Mouse (Mus musculus): Measurements from ENCODE around the gene 2210407C18Rik. TPM values are rescaled to one million over a fixed set of nuclear protein-coding genes. Genes with fewer than 3 reads are reported as not detected.

Gene 2210407C18Rik
- polyA plus RNA-seq (2016; fragmentation: Nextera tagmentation; extraction: Ambion mirVana), result not detected in 2 replicates

DNA sequence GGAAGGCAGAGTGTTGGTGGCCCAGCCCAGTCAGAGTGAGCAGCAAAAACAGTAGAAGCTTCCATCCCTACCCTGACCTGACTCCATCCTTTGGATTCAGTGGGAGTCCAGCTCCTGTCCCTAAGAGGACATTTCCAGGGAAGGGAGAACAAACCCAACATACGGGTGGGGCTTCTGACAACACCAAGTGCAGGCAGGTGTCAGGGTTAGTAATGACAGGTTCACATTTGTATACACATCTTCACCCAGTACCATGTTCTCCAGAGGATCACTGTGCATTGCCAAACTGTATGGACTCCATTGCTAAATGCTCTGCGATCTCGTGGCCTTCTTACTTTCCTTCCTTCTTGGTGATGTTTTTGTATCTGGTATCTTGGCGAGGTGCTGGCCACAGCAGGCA lies at the start of gene 2210407C18Rik:
Gene 2210407C18Rik (minus strand): TSS at position 101 of the 400 bp plus-strand sequence.
- Histone ChIP-seq H3K27ac (no peak within 1 kb of the TSS), H3K4me1 (no peaks in the 10 kb centered on the region), H3K4me3 (replicated peaks) (no peak within 1 kb of the TSS), H3K27me3 (0 out of 2 replicates have a peak, but pooled peaks cover 5% of the 10 kb centered on the region), H3K9me3 (no peaks in the 10 kb centered on the region), H3K36me3 (replicated peaks) (no peaks in the 10 kb centered on the region), H3K9ac (no peak within 1 kb of the TSS), H3K4me2 (no peak within 1 kb of the TSS)
- no peak for ATAC-seq (ENCODE audit: low FRiP score)
- 91% methylated on average over 4 of the region's 4 CpGs for WGBS

DNA sequence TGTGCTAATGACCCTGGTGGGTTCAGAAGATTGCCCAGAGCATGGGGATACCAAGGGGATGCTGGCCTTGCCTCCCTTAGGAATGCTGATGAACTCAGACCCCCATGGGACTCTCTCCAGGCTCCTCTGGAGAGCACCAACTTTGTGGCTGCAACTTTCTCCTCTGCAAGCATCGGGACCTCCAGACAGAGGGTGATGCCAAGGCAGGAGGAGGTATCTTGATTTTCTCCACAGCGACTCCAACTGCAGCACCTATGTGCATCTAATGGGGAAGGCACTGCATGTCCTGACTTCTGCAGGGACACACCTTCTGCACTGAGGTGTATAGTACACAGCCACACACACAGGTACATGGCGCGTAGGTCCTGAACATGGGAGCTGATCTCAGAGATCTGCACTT lies 42.7 kb upstream of the 2210407C18Rik start, which contains the start of gene Olfr322:
Gene Olfr322 (plus strand): TSS at position 187 of the 400 bp plus-strand sequence.
- 90% methylated on average over 4 of the region's 4 CpGs for WGBS
- H3K27me3 ChIP-seq, result no peaks in the 10 kb centered on the region
- H3K4me1 ChIP-seq, result no peaks in the 10 kb centered on the region
- H3K36me3 ChIP-seq (replicated peaks), result no peaks in the 10 kb centered on the region
- no peak within 1 kb of the TSS for H3K27ac ChIP-seq
- H3K4me2 ChIP-seq, result no peak within 1 kb of the TSS
- ATAC-seq (ENCODE audit: low FRiP score), result no peak
- H3K9me3 ChIP-seq, result no peaks in the 10 kb centered on the region
- H3K4me3 ChIP-seq (replicated peaks), result no peak within 1 kb of the TSS
- no peak within 1 kb of the TSS for H3K9ac ChIP-seq

DNA sequence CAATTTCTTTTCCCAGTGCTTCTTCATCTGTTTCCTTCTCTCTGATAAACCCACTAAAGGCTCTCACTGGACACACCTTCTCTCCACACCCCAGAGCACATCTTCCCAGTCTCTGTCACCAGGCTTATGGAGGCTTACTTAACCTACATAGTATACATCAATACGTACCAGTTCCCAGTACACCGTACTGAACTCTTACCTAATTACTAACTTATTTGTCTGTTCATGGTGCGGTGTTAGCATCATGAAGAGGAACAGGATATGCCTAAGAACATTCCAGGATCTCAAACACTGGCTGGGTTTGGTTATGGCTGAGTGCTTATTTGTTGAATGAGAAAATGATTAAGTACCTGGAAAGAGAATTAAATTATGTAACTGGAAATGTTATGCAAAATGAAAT lies 39.3 kb upstream of the 2210407C18Rik start:
- no peak overlapping the region for H3K27ac ChIP-seq
- WGBS, result 91% methylated on average over 3 of the region's 3 CpGs
- no peak overlapping the region for H3K9ac ChIP-seq

DNA sequence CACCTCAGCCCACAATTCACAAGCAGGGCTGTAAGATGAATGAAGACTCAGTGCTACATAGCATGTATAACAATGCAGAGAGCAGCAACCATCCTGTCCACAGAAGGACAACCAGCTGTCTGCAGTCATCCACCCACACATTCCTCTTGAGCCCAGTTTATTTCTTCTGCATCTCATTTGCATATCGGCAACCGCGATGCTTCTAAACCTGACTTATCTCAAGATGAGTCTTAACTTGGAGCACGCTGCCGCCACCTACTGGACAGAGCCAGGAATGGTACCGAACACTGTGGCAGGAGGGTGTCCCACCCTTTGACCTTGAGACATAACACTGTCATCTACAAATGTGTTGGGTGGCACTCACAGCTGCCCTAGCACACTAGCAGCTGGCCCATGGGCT lies 27.5 kb upstream of the 2210407C18Rik start:
- no peak for ATAC-seq (ENCODE audit: low FRiP score)
- Histone ChIP-seq H3K4me3 (replicated peaks) (no peak overlapping the region), H3K36me3 (replicated peaks) (no peaks in the 10 kb centered on the region), H3K4me1 (peaks cover 10% of the 10 kb centered on the region), H3K27me3 (peaks cover 32% of the 10 kb centered on the region), H3K9me3 (no peaks in the 10 kb centered on the region), H3K27ac (no peak overlapping the region), H3K4me2 (no peak overlapping the region), H3K9ac (no peak overlapping the region)
- 40% methylated on average over 6 of the region's 6 CpGs for WGBS

More for the DNA sequence above, 39.3 kb upstream of the 2210407C18Rik start:
- no peaks in the 10 kb centered on the region for H3K36me3 ChIP-seq (replicated peaks)
- H3K27me3 ChIP-seq, result no peaks in the 10 kb centered on the region
- H3K9me3 ChIP-seq, result no peaks in the 10 kb centered on the region
- no peak overlapping the region for H3K4me2 ChIP-seq
- no peak for ATAC-seq (ENCODE audit: low FRiP score)
- H3K4me3 ChIP-seq (replicated peaks), result no peak overlapping the region
- no peaks in the 10 kb centered on the region for H3K4me1 ChIP-seq

DNA sequence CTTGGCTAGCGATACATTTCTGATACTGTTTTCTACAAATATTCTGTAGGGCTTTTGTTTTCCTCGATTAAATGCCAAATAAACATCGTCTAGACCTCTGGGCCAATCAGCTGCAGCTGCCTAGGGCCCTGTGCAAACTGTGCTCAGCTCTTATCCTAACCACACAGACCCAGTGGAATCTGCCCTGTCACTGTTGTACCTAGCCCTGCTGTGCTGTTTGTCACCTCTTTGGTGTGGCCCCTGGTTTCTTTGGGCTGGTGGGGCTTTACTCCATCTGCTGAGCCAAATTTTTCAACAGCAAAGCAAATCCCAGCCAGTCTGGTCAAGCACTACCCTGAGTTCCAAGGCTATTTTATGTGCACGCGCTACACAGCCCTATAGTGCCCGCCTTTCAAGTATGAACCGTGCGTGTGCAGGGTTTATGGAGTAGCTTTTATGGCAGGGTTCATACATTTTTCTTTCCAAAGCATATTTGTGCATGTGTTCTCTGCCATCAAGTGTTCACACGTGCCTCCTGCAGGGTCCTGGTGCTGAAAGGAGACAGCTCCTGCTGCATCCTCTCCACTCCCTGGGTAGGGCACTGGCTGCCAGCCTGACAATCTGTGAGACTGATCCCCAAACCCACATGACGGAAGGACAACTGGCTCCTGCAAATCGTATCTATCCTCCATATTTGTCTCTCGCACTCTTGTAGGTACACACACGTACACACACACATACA lies 25.9 kb upstream of the 2210407C18Rik start:
- Histone ChIP-seq H3K27ac (no peak overlapping the region), H3K4me1 (peaks cover 10% of the 10 kb centered on the region), H3K27me3 (peaks cover 34% of the 10 kb centered on the region), H3K9me3 (no peaks in the 10 kb centered on the region), H3K4me2 (no peak overlapping the region), H3K9ac (no peak overlapping the region), H3K4me3 (replicated peaks) (no peak overlapping the region), H3K36me3 (replicated peaks) (no peaks in the 10 kb centered on the region)
- no peak for ATAC-seq (ENCODE audit: low FRiP score)
- WGBS, result 87% methylated on average over 13 of the region's 13 CpGs

DNA sequence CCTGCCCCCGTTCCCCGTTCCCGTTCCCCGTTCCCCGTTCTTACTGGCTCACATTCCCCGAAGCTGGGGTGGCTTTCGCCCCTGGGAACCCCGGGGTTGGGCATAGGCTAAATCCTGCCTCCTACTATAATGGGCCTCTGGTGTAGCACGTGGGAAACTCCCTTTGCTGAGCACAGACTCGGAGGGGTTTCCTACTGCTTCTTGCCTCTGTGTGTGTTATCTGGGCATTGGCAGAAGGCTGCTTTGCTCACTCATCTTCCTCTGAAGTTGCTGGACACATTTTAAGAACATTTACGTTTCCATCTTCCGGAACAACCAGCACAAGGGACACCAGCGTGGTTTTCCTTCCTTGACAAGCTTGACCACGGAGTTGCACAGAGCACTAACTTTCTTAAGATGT lies 25.2 kb upstream of the 2210407C18Rik start:
- H3K27me3 ChIP-seq, result peaks cover 34% of the 10 kb centered on the region
- 26% methylated on average over 14 of the region's 14 CpGs for WGBS
- peak overlapping the region; percentile 42 for H3K4me3 ChIP-seq (replicated peaks)
- H3K27ac ChIP-seq, result no peak overlapping the region
- H3K9me3 ChIP-seq, result no peaks in the 10 kb centered on the region
- H3K4me2 ChIP-seq, result peak overlapping the region; percentile 73
- no peak for ATAC-seq (ENCODE audit: low FRiP score)
- peaks cover 10% of the 10 kb centered on the region for H3K4me1 ChIP-seq
- peak overlapping the region; percentile 52; the same call in 1 of the 2 replicates for H3K9ac ChIP-seq
- H3K36me3 ChIP-seq (replicated peaks), result no peaks in the 10 kb centered on the region

DNA sequence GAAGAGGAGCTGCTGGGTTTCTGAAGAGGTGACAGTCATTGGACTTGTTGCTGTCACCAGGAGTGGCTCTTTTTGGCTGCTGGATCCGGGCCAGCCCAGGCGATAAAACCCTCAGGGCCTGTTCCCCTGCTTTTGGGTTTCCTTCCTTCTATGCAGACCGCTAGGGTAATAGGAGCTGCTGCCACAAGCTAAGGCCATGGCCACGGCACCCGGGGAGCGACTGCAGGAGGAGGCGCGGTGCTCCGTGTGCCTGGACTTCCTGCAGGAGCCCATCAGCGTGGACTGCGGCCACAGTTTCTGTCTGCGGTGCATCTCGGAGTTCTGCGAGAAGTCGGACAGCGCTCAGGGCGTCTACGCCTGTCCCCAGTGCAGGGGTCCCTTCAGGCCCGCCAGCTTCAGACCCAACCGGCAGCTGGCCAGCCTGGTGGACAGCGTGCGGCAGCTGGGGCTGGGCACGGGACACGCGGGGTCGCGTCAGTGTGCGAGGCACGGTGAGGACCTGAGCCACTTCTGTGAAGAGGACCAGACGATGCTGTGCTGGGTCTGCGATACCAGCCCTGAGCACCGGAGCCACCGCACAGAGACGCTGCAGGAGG lies 24.5 kb upstream of the 2210407C18Rik start, which contains the start of gene Trim58:
Gene Trim58 (plus strand): TSS at position 194 of the 596 bp plus-strand sequence.
- peak within 1 kb of the TSS; percentile 73 for H3K4me2 ChIP-seq

DNA sequence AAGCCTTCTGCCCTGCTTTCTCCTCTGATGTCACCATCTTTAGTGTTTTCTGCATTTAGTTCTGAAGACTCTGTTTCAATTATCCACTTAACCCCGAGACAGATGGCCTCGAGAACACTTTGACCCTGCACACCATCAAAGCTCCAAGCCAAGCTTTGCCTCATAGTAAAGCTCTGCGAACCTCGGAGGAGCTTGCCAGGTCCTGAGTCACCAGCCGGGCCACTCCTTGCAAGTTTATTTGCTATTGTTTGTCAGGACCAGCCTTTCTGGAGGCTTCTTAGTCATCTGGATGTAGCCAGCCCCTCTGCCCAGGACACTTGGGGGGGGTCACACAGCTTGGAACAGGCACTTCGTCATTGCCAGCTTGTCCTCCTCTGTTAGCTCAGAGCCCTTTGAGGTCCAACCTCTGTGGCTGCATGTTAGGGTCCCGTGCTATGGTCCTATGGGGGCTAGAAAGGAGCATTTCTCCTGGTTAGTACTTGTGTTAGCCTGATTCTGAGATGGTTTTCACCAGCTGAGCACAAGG lies 22.4 kb upstream of the 2210407C18Rik start:
- H3K27ac ChIP-seq, result no peak overlapping the region
- 71% methylated on average over 7 of the region's 7 CpGs for WGBS
- no peak overlapping the region for H3K4me3 ChIP-seq (replicated peaks)
- no peak overlapping the region for H3K9ac ChIP-seq
- no peaks in the 10 kb centered on the region for H3K9me3 ChIP-seq
- H3K4me2 ChIP-seq, result no peak overlapping the region
- no peaks in the 10 kb centered on the region for H3K36me3 ChIP-seq (replicated peaks)
- H3K27me3 ChIP-seq, result peaks cover 34% of the 10 kb centered on the region
- ATAC-seq (ENCODE audit: low FRiP score), result no peak
- peaks cover 10% of the 10 kb centered on the region for H3K4me1 ChIP-seq

More for the DNA sequence above, 24.5 kb upstream of the 2210407C18Rik start, which contains the start of gene Trim58:
- ATAC-seq (ENCODE audit: low FRiP score), result no peak
- 3% methylated on average over 34 of the region's 34 CpGs for WGBS
- H3K9ac ChIP-seq, result peak within 1 kb of the TSS; percentile 52
- no peaks in the 10 kb centered on the region for H3K9me3 ChIP-seq
- no peaks in the 10 kb centered on the region for H3K36me3 ChIP-seq (replicated peaks)
- H3K4me3 ChIP-seq (replicated peaks), result peak within 1 kb of the TSS; percentile 42
- peaks cover 34% of the 10 kb centered on the region for H3K27me3 ChIP-seq
- 0 out of 2 replicates have a peak within 1 kb of the TSS, but pooled peaks have one; percentile 4 for H3K27ac ChIP-seq
- H3K4me1 ChIP-seq, result peaks cover 10% of the 10 kb centered on the region

DNA sequence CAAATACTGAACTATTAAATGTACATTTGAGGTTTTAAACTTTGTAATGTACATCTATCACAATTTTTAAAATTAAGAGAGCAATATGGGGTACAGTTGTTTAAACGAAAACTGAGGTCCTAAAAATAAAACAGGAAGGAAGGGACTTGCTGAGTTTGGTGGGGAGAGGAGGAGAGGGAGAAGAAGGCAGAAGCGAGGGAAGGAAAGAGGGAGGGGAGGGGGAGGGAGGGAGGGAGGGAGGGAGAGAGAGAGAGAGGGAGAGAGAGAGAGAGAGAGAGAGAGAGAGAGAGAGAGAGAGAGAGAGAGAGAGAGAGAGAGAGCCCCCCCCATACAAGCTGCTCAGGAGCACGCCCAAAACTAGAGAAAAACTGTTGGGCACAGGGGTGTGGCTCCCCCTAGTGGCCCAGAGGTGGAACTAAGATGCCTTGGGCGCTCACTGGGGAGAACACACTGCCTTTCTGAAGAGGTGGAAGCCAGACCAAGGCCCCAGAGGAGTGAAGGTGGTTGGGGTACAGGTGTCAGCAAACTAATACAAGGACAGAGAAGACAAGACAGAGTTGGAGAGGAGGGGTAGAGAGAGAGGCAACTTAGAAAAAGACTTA lies 20.6 kb upstream of the 2210407C18Rik start:
- ATAC-seq (ENCODE audit: low FRiP score), result no peak
- 27% methylated on average over 4 of the region's 4 CpGs for WGBS
- no peak overlapping the region for H3K9ac ChIP-seq

DNA sequence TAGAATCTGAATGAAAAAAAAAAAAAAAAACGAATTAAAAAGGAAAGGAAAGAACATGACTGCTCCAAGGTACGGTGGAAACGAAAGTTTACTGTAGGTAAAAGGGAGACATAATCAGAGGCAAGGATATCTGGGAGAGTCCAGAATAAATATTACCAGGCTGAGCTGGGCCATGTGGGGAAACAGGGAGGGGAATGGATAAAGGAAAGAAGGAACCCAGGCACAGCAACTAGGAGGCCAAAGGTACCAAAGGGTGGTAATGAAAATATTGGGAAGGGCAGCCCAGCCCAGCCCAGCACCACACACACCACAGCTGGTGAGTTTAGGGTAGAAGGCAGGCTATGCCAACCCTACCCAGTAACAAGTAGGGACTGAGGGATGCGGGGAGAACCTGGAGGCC lies 19.0 kb upstream of the 2210407C18Rik start:
- no peaks in the 10 kb centered on the region for H3K9me3 ChIP-seq

More for the DNA sequence above, 20.6 kb upstream of the 2210407C18Rik start:
- Histone ChIP-seq H3K4me3 (replicated peaks) (no peak overlapping the region), H3K27ac (no peak overlapping the region), H3K9me3 (no peaks in the 10 kb centered on the region), H3K27me3 (peaks cover 27% of the 10 kb centered on the region), H3K4me1 (peaks cover 10% of the 10 kb centered on the region), H3K36me3 (replicated peaks) (no peaks in the 10 kb centered on the region), H3K4me2 (no peak overlapping the region)

DNA sequence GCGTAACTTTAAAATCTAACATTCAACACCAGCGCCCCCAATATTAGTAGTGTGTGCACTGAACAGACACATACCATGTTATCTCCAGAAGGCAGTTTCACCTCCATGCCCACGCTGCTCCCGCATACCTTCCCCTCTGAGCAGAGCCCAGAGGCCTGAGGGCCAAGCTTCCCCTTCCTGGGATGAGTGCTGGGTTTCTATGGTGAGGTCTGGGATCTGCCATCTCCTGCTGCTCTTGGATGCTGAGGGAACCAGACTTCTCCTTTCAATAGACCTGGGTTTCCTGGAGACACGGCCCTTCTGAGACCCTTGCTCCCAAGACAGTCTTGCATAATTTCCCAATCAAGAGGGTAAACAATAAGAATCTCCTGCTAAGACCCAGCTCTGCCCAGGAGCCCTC lies 14.5 kb upstream of the 2210407C18Rik start, which contains the start of gene Olfr323:
Gene Olfr323 (minus strand): TSS at position 101 of the 400 bp plus-strand sequence.
- WGBS, result 85% methylated on average over 5 of the region's 5 CpGs
- Histone ChIP-seq H3K4me1 (no peaks in the 10 kb centered on the region), H3K27me3 (no peaks in the 10 kb centered on the region), H3K9me3 (no peaks in the 10 kb centered on the region), H3K4me3 (replicated peaks) (no peak within 1 kb of the TSS), H3K4me2 (no peak within 1 kb of the TSS), H3K9ac (no peak within 1 kb of the TSS), H3K36me3 (replicated peaks) (no peaks in the 10 kb centered on the region), H3K27ac (no peak within 1 kb of the TSS)
- no peak for ATAC-seq (ENCODE audit: low FRiP score)

More for the DNA sequence above, 19.0 kb upstream of the 2210407C18Rik start:
- H3K4me1 ChIP-seq, result no peaks in the 10 kb centered on the region
- 64% methylated on average over 4 of the region's 4 CpGs for WGBS
- no peak overlapping the region for H3K9ac ChIP-seq
- H3K36me3 ChIP-seq (replicated peaks), result no peaks in the 10 kb centered on the region
- H3K27ac ChIP-seq, result no peak overlapping the region
- peaks cover 15% of the 10 kb centered on the region; the same call in 1 of the 2 replicates for H3K27me3 ChIP-seq
- H3K4me3 ChIP-seq (replicated peaks), result no peak overlapping the region
- H3K4me2 ChIP-seq, result no peak overlapping the region
- no peak for ATAC-seq (ENCODE audit: low FRiP score)

DNA sequence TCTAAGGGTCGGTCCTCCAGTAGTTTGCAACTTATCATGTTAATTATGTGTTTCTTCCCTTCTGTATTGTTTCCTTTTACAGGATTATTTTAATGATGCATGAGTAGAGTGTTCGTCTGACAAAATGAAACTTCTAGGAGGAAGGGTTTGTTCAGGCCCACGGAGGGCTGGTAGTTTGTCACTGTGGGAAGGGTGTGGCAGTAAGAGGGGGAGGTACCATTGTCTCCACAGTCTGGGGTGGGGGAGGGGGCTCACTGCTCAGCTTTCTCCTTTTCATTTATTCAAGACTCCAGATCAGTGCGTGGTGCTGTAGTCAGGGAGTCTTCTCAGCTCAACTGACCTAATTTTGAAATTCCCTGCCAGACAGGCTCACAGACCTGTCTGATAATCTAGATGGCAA lies 10.3 kb upstream of the 2210407C18Rik start:
- WGBS, result 47% methylated on average over 4 of the region's 4 CpGs

More for the DNA sequence above, 10.3 kb upstream of the 2210407C18Rik start:
- no peak for ATAC-seq (ENCODE audit: low FRiP score)
- Histone ChIP-seq H3K9me3 (no peaks in the 10 kb centered on the region), H3K4me3 (replicated peaks) (no peak overlapping the region), H3K27ac (no peak overlapping the region), H3K27me3 (no peaks in the 10 kb centered on the region), H3K4me2 (no peak overlapping the region), H3K9ac (no peak overlapping the region), H3K36me3 (replicated peaks) (no peaks in the 10 kb centered on the region), H3K4me1 (no peaks in the 10 kb centered on the region)

All from forebrain, embryonic 12.5 days (tissue).